In the genomic region with DNA sequence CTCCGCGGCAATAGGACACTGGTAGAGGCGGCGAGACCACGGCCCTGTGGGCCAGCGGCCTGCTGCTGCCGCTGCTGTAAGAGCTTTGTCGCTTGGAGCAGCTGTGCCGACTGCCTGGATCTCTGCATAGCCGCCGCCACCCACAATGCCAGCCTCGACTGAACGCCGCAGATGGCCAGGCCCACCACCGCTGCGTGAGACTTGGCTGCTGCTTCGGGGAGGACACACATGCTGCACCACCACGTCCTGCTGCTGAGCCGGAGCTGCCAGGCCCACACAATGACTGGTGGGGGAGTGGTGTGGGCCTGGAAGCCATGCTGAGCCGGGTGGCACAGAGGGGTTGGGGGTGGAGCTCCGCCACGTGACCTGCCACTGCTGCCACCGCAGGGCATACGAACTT, we compare ENCODE assay signal across 9 mouse cellular contexts. TPM values are rescaled to one million over a fixed set of nuclear protein-coding genes. Genes with fewer than 3 reads are reported as not detected.
A peak's percentile ranks its signal among the peaks of the same experiment; 100 is the strongest.
DNase-seq lines count a peak whose midpoint lies in the region; ATAC-seq and TF ChIP-seq lines count a peak whose summit lies in the region.
"Had no signal": no experiment of that assay in that cellular context is flagged by ENCODE, and none has a peak within 500 bp of the region (broad histone marks: within the 10 kb centered on the region; RNA-seq: fewer than 3 reads in every experiment).

No protein-coding gene starts in this region.

- no peaks in the 10 kb centered on the region for H3K36me3 ChIP-seq in heart, embryonic 13.5 days
- no peaks in the 10 kb centered on the region for H3K36me3 ChIP-seq in heart, adult 2 months (ENCODE audit: control insufficient read depth, insufficient read depth, low read length)
- H3K36me3 ChIP-seq in hindbrain, embryonic 16.5 days (ENCODE audit: control insufficient read depth, insufficient read depth, low read length), result no peaks in the 10 kb centered on the region
- H3K36me3 ChIP-seq in neural tube, embryonic 13.5 days, result no peaks in the 10 kb centered on the region
- H3K36me3 ChIP-seq in kidney, adult 2 months (ENCODE audit: control insufficient read depth, insufficient read depth, low read length), result no peaks in the 10 kb centered on the region

- no peaks in the 10 kb centered on the region for H3K27me3 ChIP-seq in heart, embryonic 13.5 days (replicated peaks)
- H3K27me3 ChIP-seq in heart, adult 2 months (ENCODE audit: control insufficient read depth, insufficient read depth, low read length), result no peaks in the 10 kb centered on the region
- H3K27me3 ChIP-seq in cerebellum, adult 2 months (ENCODE audit: control insufficient read depth, insufficient read depth, low read length), result no peaks in the 10 kb centered on the region
- no peaks in the 10 kb centered on the region for H3K27me3 ChIP-seq in hindbrain, embryonic 16.5 days (replicated peaks; ENCODE audit: control insufficient read depth, insufficient read depth, low read length)
- H3K27me3 ChIP-seq in neural tube, embryonic 13.5 days, result no peaks in the 10 kb centered on the region
- H3K27me3 ChIP-seq in kidney, adult 2 months (replicated peaks; ENCODE audit: control insufficient read depth, insufficient read depth, low read length), result no peaks in the 10 kb centered on the region

- TF ChIP-seq POLR2A in heart, adult 2 months (IDR thresholded peaks at IDR 0.05; ENCODE audit: insufficient read depth, low read depth, low read length), result no peak
- no peak for TF ChIP-seq POLR2A in cerebellum, adult 2 months (IDR thresholded peaks at IDR 0.05; ENCODE audit: borderline replicate concordance, insufficient read depth, low read length)
- no peak for TF ChIP-seq POLR2A in kidney, adult 2 months (IDR thresholded peaks at IDR 0.05; ENCODE audit: low read depth, low read length)

- 52% methylated on average over 24 of the region's 24 CpGs for WGBS in heart, embryonic 13.5 days
- 54% methylated on average over 24 of the region's 24 CpGs for WGBS in heart, adult 2 months
- 53% methylated on average over 24 of the region's 24 CpGs for WGBS in cerebellum, adult 2 months
- 56% methylated on average over 24 of the region's 24 CpGs for WGBS in hindbrain, embryonic 16.5 days
- 71% methylated on average over 24 of the region's 24 CpGs for WGBS in neural tube, embryonic 13.5 days
- 74% methylated on average over 24 of the region's 24 CpGs for WGBS in kidney, adult 2 months

- H3K9me3 ChIP-seq in heart, embryonic 13.5 days, result no peaks in the 10 kb centered on the region
- no peaks in the 10 kb centered on the region for H3K9me3 ChIP-seq in hindbrain, embryonic 16.5 days (ENCODE audit: control insufficient read depth, low read length)
- H3K9me3 ChIP-seq in neural tube, embryonic 13.5 days, result no peaks in the 10 kb centered on the region

- TF ChIP-seq CTCF in heart, adult 2 months (IDR thresholded peaks at IDR 0.05), result no peak
- TF ChIP-seq CTCF in cerebellum, adult 2 months (IDR thresholded peaks at IDR 0.05; ENCODE audit: borderline replicate concordance, insufficient read depth, low read depth, low read length), result no peak
- no peak for TF ChIP-seq CTCF in kidney, adult 2 months (conservative IDR thresholded peaks at IDR 0.05; ENCODE audit: insufficient read depth, insufficient read length, low read depth, low read length)

- TF ChIP-seq EP300 in heart, adult 2 months (IDR thresholded peaks at IDR 0.05; ENCODE audit: insufficient read depth, low read depth, low read length), result no peak

- peak overlapping the region; percentile 16; the same call in 1 of the 2 replicates for H3K4me2 ChIP-seq in heart, embryonic 13.5 days
- peak overlapping the region; percentile 32 for H3K4me2 ChIP-seq in hindbrain, embryonic 16.5 days (ENCODE audit: low read length)
- H3K4me2 ChIP-seq in neural tube, embryonic 13.5 days, result peak overlapping the region; percentile 29; the same call in 1 of the 2 replicates

- intact Hi-C loops in heart, adult 2 months (cut with DNase I), result no loop called here

- H3K4me3 ChIP-seq in heart, embryonic 13.5 days, result no peak overlapping the region
- no peak overlapping the region for H3K4me3 ChIP-seq in heart, adult 2 months
- H3K4me3 ChIP-seq in cerebellum, adult 2 months (replicated peaks; ENCODE audit: insufficient read depth, low read depth, low read length), result no peak overlapping the region
- H3K4me3 ChIP-seq in hindbrain, embryonic 16.5 days (ENCODE audit: low read length), result no peak overlapping the region
- H3K4me3 ChIP-seq in neural tube, embryonic 13.5 days, result 0 out of 2 replicates have a peak overlapping the region, but pooled peaks have one; percentile 3
- H3K4me3 ChIP-seq in kidney, adult 2 months (ENCODE audit: insufficient read depth, low read depth, low read length), result no peak overlapping the region

- ATAC-seq in heart, embryonic 13.5 days (ENCODE audit: extremely low read depth, insufficient number of reproducible peaks, low FRiP score, low TSS enrichment), result no peak
- peak; percentile 86 for ATAC-seq in hindbrain, embryonic 16.5 days
- peak; percentile 59 for ATAC-seq in neural tube, embryonic 13.5 days (ENCODE audit: low read depth)

- DNase-seq in heart, adult 2 months, result no peak
- peak; percentile 29 to 35 for DNase-seq in cerebellum, adult 2 months
- no peak for DNase-seq in c-Kit-positive CD71-positive TER-119-positive erythroid progenitor cells, embryonic 14.5 days (ENCODE audit: low spot score)
- no peak for DNase-seq in kidney, adult 2 months
- no peak for DNase-seq in adrenal gland, postnatal 36 days

- H3K27ac ChIP-seq in heart, embryonic 13.5 days (replicated peaks), result no peak overlapping the region
- no peak overlapping the region for H3K27ac ChIP-seq in heart, adult 2 months
- H3K27ac ChIP-seq in cerebellum, adult 2 months (ENCODE audit: insufficient read depth, low read length), result no peak overlapping the region
- H3K27ac ChIP-seq in hindbrain, embryonic 16.5 days (ENCODE audit: low read depth, low read length), result no peak overlapping the region
- no peak overlapping the region for H3K27ac ChIP-seq in neural tube, embryonic 13.5 days (replicated peaks)
- H3K27ac ChIP-seq in kidney, adult 2 months (ENCODE audit: insufficient read depth, low read depth, low read length), result no peak overlapping the region

- H3K4me1 ChIP-seq in heart, embryonic 13.5 days, result no peaks in the 10 kb centered on the region
- H3K4me1 ChIP-seq in heart, adult 2 months (ENCODE audit: control insufficient read depth, insufficient read depth, low read length), result no peaks in the 10 kb centered on the region
- no peaks in the 10 kb centered on the region for H3K4me1 ChIP-seq in cerebellum, adult 2 months (ENCODE audit: control insufficient read depth, insufficient read depth, low read length)
- H3K4me1 ChIP-seq in hindbrain, embryonic 16.5 days (ENCODE audit: control insufficient read depth, insufficient read depth, low read depth, low read length), result no peaks in the 10 kb centered on the region
- no peaks in the 10 kb centered on the region for H3K4me1 ChIP-seq in neural tube, embryonic 13.5 days (replicated peaks)
- H3K4me1 ChIP-seq in kidney, adult 2 months (ENCODE audit: control insufficient read depth, insufficient read depth, low read length), result no peaks in the 10 kb centered on the region

- no peaks in the 10 kb centered on the region for H3K79me2 ChIP-seq in heart, adult 2 months (replicated peaks; ENCODE audit: control insufficient read depth, insufficient read depth, low read length)

- no peak overlapping the region for H3K9ac ChIP-seq in heart, embryonic 13.5 days
- H3K9ac ChIP-seq in heart, adult 2 months (ENCODE audit: low read depth, low read length), result no peak overlapping the region
- no peak overlapping the region for H3K9ac ChIP-seq in hindbrain, embryonic 16.5 days (ENCODE audit: low read depth, low read length)
- no peak overlapping the region for H3K9ac ChIP-seq in neural tube, embryonic 13.5 days

RNA-seq across cellular contexts. Expression of a gene that starts 15.7 kb away (rescaled TPM):
- polyA plus RNA-seq in heart, embryonic 13.5 days (2015; fragmentation: Nextera tagmentation; extraction: Ambion mirVana), result not detected in 2 replicates
- not detected for total RNA-seq in heart, adult 2 months (2021)
- polyA plus RNA-seq in heart, adult 2 months (2012; rRNA removed), result not detected in 2 replicates
- polyA plus RNA-seq in cerebellum, adult 2 months (2012; rRNA removed), result not detected in 2 replicates
- polyA plus RNA-seq in hindbrain, embryonic 16.5 days (2015; fragmentation: Nextera tagmentation; extraction: Ambion mirVana), result not detected in 2 replicates
- polyA plus RNA-seq in neural tube, embryonic 13.5 days (2015; fragmentation: Nextera tagmentation; extraction: Ambion mirVana), result not detected in 2 replicates
- polyA plus RNA-seq in kidney, adult 2 months (2012; rRNA removed), result not detected in 2 replicates
- not detected for total RNA-seq in adrenal gland, postnatal 36 days (2021)
- total RNA-seq: MEL had no signal

RNA-seq across cellular contexts. Expression of a gene that starts 39.9 kb away (rescaled TPM):
- polyA plus RNA-seq in heart, embryonic 13.5 days (2015; fragmentation: Nextera tagmentation; extraction: Ambion mirVana), result not detected in 2 replicates
- total RNA-seq in heart, adult 2 months (2021), result not detected
- polyA plus RNA-seq in heart, adult 2 months (2012; rRNA removed), result not detected in 2 replicates
- polyA plus RNA-seq in cerebellum, adult 2 months (2012; rRNA removed), result not detected in 2 replicates
- not detected in 2 replicates for polyA plus RNA-seq in hindbrain, embryonic 16.5 days (2015; fragmentation: Nextera tagmentation; extraction: Ambion mirVana)
- polyA plus RNA-seq in neural tube, embryonic 13.5 days (2015; fragmentation: Nextera tagmentation; extraction: Ambion mirVana), result not detected in 2 replicates
- polyA plus RNA-seq in kidney, adult 2 months (2012; rRNA removed), result not detected in 2 replicates
- total RNA-seq in adrenal gland, postnatal 36 days (2021), result not detected
- total RNA-seq: MEL had no signal

Comparison
In these comparisons a context has a peak if more than half of its experiments do, and no peak if none do; other contexts are left out.
1. DNase-seq: peak in cerebellum, adult 2 months (2 of 2); none in heart, adult 2 months (0 of 2), c-Kit-positive CD71-positive TER-119-positive erythroid progenitor cells, embryonic 14.5 days (single experiment), kidney, adult 2 months (single experiment) and adrenal gland, postnatal 36 days (0 of 2).
2. Peak in every context shown above with its lines, with median percentiles within 50 percentile points of each other: H3K4me2 ChIP-seq.